Mouse (Mus musculus): ENCODE data around the gene Lsm12. TPM values are rescaled to one million over a fixed set of nuclear protein-coding genes. Genes with fewer than 3 reads are reported as not detected.

The Lsm12 gene
- polyA plus RNA-seq, 1 experiment from 2014 or later, result 155 TPM

DNA sequence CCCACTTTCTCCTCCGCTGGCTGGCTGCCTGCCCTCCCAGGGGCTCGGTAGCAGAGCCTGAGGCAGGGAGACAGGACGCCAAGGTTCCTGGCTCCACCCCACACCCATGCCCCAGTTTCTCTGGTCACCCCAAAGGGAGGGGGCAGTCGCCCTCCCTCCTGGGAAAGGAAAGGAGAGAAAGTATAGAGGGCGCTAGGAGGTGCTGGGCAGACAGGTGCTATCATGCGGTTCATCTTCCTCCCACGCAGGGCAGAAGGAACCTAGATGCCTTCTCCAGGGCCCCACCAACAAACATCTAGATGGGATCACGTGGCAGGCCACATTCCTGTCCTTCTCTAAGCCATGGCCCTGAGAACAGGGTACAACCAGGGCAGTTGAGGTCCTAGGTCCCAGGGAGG is 36.9 kb upstream of the Lsm12 start:
- Histone ChIP-seq H3K4me1 (peaks cover 88% of the 10 kb centered on the region), H3K27ac (replicated peaks) (no peak overlapping the region), H3K4me3 (no peak overlapping the region), H3K27me3 (replicated peaks; ENCODE audit: low read depth, poor library complexity, severe bottlenecking) (peaks cover 36% of the 10 kb centered on the region), H3K9me3 (no peaks in the 10 kb centered on the region), H3K36me3 (replicated peaks) (peaks cover 35% of the 10 kb centered on the region)
- 77% methylated on average over 8 of the region's 8 CpGs for WGBS
- DNase-seq (ENCODE audit: low spot score), result no peak

DNA sequence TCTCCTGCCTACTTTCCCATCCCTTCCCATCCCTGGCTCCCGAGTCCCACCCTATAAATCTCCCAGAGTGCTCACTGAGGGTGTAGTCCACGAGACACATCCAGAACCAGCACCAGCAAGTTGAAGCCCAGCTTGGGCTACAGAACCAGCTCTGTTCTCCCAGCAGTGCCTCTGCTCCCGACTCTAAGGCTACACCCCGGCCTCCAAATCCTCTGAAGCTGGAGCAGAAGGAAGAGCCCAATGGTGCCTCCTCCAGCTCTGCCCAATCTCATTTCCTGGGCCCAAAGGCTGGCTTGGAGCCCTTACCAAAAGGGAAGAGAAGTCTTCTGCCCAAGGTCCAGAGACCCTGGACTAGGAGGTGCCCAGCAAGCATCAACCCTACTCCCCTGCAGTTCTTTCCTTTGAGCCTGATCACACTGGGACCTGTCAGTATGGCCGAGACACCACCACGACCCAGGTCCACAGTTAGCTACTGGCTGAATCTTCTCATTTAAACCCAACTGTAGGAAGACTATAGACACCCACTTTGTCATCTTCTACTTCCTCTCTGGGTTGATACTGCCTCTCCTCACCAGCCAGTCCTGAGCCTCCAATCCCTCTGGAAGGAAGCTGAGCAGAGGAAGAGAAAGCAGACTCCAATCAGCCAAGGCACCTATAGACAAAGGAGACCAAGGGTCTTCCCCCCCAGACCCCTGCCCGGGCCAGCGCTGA is 36.3 kb upstream of the Lsm12 start:
- 0 out of 2 replicates have a peak overlapping the region, but pooled peaks have one; percentile 0 for H3K27ac ChIP-seq (replicated peaks)
- DNase-seq (ENCODE audit: low spot score), result no peak
- 86% methylated on average over 8 of the region's 8 CpGs for WGBS
- peaks cover 35% of the 10 kb centered on the region for H3K36me3 ChIP-seq (replicated peaks)
- no peak overlapping the region for H3K4me3 ChIP-seq
- H3K27me3 ChIP-seq (replicated peaks; ENCODE audit: low read depth, poor library complexity, severe bottlenecking), result peaks cover 31% of the 10 kb centered on the region
- peaks cover 87% of the 10 kb centered on the region for H3K4me1 ChIP-seq
- no peaks in the 10 kb centered on the region for H3K9me3 ChIP-seq

DNA sequence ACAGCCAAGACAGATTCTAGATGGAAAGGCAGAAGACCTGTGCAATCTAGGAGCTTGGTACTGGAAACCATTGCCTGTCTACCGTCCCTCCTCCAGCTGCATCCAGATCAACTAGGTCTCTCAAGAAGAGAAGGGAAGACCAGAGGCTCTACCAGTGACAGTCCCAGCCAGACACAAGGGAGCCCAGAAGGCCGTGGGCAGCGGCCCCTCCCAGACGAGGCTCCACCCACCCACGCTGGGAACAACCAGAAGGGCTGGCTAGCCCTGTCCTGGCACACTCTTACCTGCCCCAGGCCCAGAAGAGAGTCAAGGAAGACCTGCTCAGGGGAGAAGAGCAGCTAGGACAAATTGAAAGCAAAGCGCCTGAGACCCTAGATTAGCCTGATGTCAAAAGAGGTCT is 35.4 kb upstream of the Lsm12 start:
- WGBS, result 69% methylated on average over 6 of the region's 6 CpGs
- Histone ChIP-seq H3K27me3 (replicated peaks; ENCODE audit: low read depth, poor library complexity, severe bottlenecking) (peaks cover 21% of the 10 kb centered on the region), H3K4me3 (no peak overlapping the region), H3K36me3 (replicated peaks) (peaks cover 35% of the 10 kb centered on the region), H3K4me1 (peaks cover 87% of the 10 kb centered on the region), H3K27ac (replicated peaks) (no peak overlapping the region; the same call in 1 of the 2 replicates), H3K9me3 (no peaks in the 10 kb centered on the region)
- DNase-seq (ENCODE audit: low spot score), result no peak

DNA sequence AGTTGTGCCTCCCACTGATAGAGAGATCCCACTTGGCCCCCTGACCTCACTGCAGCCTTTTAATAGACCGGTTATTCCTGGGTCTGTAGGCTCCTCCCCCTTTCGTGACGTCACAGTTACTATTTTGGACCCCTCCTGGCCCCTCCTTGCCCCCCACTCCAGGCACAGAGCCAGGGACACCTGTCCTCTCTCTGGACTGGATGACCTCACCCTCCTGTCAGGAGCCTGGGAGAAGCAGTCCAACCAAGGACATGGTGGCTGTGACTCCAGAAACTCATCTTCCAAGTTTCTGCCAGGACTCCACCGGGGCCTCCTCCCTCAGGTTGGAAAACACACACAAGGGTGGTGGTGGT is 34.9 kb upstream of the Lsm12 start:
- WGBS, result 76% methylated on average over 4 of the region's 4 CpGs
- Histone ChIP-seq H3K9me3 (no peaks in the 10 kb centered on the region), H3K27me3 (replicated peaks; ENCODE audit: low read depth, poor library complexity, severe bottlenecking) (peaks cover 17% of the 10 kb centered on the region; the same call in 1 of the 2 replicates), H3K36me3 (replicated peaks) (peaks cover 35% of the 10 kb centered on the region), H3K4me1 (peaks cover 87% of the 10 kb centered on the region), H3K4me3 (peak overlapping the region; percentile 51; the same call in 1 of the 2 replicates), H3K27ac (replicated peaks) (no peak overlapping the region)
- DNase-seq (ENCODE audit: low spot score), result no peak

DNA sequence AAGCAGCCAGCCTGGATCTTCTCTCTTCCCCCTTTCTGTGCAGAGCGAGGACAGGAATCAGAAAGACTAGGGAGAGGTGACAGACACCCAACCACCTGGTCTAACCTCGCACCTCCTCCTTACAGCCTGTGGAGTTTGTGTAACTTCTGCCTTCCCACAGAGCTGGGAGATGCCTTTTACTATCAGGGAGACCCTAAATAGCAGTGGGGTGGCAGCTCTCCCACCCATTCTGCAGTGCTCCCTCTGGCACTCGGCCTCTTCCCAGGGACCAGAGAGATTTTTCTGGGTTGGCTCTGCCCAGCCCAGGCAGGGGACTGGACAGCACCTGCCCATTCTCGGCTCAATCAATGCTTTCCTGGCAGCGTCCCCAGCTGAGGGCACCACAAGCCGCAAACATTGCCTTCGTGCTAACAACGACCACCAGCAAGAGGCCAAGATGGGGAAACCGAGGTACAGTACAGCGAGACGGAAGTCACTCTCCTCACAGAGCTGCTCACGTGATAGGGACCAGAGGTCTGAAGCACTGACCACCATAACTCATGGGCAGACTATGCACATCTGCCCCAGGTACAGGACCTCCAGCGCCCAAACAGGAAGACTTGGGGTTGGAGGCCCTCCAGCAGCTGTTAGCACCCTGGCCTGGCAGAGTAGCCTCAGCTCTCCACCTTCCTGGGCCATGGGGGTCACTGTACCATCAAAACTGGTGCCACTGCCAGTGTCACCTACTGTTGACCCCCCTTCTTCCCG is 34.3 kb upstream of the Lsm12 start:
- no peaks in the 10 kb centered on the region for H3K9me3 ChIP-seq
- H3K4me1 ChIP-seq, result peaks cover 87% of the 10 kb centered on the region
- H3K27ac ChIP-seq (replicated peaks), result peak overlapping the region; percentile 85
- H3K36me3 ChIP-seq (replicated peaks), result peaks cover 32% of the 10 kb centered on the region
- H3K27me3 ChIP-seq (replicated peaks; ENCODE audit: low read depth, poor library complexity, severe bottlenecking), result peaks cover 11% of the 10 kb centered on the region; the same call in 1 of the 2 replicates
- no peak for DNase-seq (ENCODE audit: low spot score)
- 69% methylated on average over 14 of the region's 14 CpGs for WGBS
- peak overlapping the region; percentile 51 for H3K4me3 ChIP-seq

DNA sequence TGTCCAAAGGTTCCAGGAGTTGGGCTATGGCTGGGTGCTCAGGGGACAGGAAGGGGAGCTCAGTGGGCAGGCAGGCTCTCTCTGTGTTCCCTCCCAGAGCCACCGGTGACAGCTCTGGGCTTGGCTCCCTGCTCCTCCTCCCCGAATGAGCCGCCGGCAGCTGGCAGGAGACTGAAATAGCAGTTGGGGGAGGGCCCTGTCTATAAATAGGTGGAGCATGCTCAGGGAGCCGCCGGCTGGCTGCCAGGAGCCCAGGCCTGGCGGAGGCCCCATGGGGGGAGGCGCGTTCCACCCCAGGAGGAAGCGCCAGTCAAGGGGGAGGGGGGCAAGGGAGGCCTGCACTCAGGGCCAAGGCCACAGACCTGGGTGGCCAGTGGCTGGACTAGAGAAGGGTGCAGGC is 33.7 kb upstream of the Lsm12 start:
- Histone ChIP-seq H3K4me3 (peak overlapping the region; percentile 51), H3K4me1 (peaks cover 87% of the 10 kb centered on the region)

DNA sequence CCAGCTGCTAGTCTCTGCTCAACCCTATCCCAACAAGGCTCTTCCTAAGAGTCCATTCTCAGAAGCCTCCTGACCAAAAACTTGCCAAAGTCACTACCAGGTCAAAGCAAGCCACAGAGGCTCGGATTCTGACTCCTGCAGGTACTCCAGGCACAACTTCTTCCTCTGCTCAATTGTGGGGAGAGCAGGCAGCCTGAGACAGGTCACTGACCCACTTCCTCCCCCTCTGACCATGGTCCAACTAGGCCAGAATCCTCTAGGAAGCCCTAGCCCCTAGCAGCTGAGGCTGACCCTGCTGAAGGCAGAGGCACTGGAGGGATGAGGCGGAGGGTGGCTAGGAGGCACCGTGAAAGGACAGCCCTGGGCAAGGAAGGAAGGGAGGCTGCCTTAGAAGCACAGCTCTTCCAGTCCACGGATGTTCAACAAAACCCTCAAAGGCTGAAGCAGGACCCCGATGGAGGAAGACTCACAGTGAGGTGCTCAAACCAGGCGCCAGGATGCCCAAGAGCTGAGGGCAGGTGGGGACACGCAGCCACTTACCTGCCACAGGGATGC is 32.9 kb upstream of the Lsm12 start:
- DNase-seq (ENCODE audit: low spot score), result no peak
- peaks cover 83% of the 10 kb centered on the region for H3K4me1 ChIP-seq
- H3K9me3 ChIP-seq, result no peaks in the 10 kb centered on the region
- 71% methylated on average over 7 of the region's 7 CpGs for WGBS
- peaks cover 29% of the 10 kb centered on the region for H3K36me3 ChIP-seq (replicated peaks)
- no peaks in the 10 kb centered on the region for H3K27me3 ChIP-seq (replicated peaks; ENCODE audit: low read depth, poor library complexity, severe bottlenecking)
- peak overlapping the region; percentile 51 for H3K4me3 ChIP-seq
- peak overlapping the region; percentile 85 for H3K27ac ChIP-seq (replicated peaks)

More for the DNA sequence above, 33.7 kb upstream of the Lsm12 start:
- peak overlapping the region; percentile 85 for H3K27ac ChIP-seq (replicated peaks)
- H3K36me3 ChIP-seq (replicated peaks), result peaks cover 29% of the 10 kb centered on the region
- peak; percentile 86 for DNase-seq (ENCODE audit: low spot score)
- H3K9me3 ChIP-seq, result no peaks in the 10 kb centered on the region
- H3K27me3 ChIP-seq (replicated peaks; ENCODE audit: low read depth, poor library complexity, severe bottlenecking), result 0 out of 2 replicates have a peak, but pooled peaks cover 5% of the 10 kb centered on the region
- WGBS, result 0% methylated on average over 10 of the region's 10 CpGs

DNA sequence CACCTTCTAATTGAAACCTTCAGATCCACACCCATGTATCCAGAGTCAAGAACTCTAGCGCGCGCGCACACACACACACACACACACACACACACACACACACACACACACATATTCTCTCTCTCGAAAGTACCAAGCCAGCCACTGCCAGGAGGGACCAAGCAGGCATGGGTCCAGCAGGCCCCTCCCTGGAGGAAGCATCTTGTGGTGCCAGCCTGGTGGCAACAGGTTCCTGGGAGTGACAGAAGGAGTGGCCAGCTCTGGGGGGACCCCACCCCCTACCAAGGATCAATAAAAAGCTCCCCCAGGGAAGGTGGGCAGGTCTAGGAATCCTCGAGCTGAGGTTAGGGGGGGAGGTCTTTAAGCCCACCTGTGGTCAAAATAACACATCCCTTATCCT is 32.3 kb upstream of the Lsm12 start:
- no peaks in the 10 kb centered on the region for H3K27me3 ChIP-seq (replicated peaks; ENCODE audit: low read depth, poor library complexity, severe bottlenecking)
- peaks cover 29% of the 10 kb centered on the region for H3K36me3 ChIP-seq (replicated peaks)
- DNase-seq (ENCODE audit: low spot score), result peak; percentile 9
- WGBS, result 80% methylated on average over 6 of the region's 6 CpGs
- H3K4me1 ChIP-seq, result peaks cover 81% of the 10 kb centered on the region
- H3K4me3 ChIP-seq, result peak overlapping the region; percentile 25; the same call in 1 of the 2 replicates
- no peaks in the 10 kb centered on the region for H3K9me3 ChIP-seq
- H3K27ac ChIP-seq (replicated peaks), result no peak overlapping the region

DNA sequence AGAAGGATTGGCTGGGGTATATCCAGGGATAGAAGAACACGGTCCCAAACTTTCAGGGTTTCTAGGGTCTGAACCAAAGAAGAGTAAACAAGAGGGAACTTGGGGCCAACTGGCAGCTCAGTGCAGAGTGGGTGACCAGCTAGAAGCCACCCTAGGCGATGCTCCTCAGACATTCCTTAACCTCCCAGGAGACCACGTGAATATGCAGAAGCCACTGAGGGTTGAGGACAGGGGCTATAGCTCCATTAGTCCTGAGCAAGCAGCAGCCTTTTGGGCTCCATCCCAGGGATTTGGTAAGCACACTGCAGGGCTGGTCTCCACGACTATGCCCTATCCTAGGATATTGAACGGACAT is 31.8 kb upstream of the Lsm12 start:
- no peak for DNase-seq (ENCODE audit: low spot score)
- WGBS, result 59% methylated on average over 5 of the region's 5 CpGs
- peaks cover 79% of the 10 kb centered on the region for H3K4me1 ChIP-seq
- H3K27me3 ChIP-seq (replicated peaks; ENCODE audit: low read depth, poor library complexity, severe bottlenecking), result no peaks in the 10 kb centered on the region
- no peak overlapping the region for H3K27ac ChIP-seq (replicated peaks)
- H3K36me3 ChIP-seq (replicated peaks), result peaks cover 27% of the 10 kb centered on the region
- H3K4me3 ChIP-seq, result peak overlapping the region; percentile 8; the same call in 1 of the 2 replicates
- no peaks in the 10 kb centered on the region for H3K9me3 ChIP-seq

DNA sequence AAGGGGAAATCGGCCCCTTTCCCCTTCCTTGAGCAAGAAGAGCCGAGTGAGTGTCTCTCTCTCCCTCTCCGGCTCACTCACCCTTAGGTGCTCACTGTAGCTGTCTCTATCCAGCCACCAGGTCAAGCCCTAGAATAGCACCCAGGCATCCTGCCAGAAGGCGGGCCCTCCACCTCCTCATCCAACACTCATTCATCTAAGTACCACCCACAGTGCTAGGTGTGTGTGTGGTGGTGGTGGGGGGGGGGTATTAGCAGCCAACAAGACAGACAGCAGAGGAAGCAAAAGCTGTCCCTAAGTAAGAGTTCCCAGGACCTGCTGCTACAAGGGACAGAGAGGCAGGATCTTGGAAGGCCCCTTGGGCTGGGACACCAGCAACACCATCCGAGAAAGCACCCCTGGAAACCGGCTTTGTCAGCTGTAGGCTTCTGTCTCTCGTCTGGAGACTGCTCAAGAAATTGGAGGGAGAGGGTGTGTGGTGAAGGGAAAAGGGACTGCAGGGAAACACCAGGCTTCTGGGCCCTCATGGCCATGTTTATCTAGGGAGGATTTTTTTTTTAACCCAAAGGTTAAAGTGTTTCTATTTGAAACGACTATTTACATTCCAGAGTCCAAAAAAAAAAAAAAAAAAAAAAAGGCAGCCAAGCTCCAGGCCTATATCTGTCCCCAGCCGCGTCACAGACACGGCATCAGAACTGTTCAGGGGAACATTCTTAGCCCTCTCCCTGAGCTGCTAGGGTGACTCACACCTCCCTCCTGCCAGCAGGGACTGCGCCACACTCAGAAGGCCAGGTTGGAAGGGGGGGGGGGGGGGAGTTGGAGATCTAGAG is 31.2 kb upstream of the Lsm12 start:
- no peaks in the 10 kb centered on the region for H3K27me3 ChIP-seq (replicated peaks; ENCODE audit: low read depth, poor library complexity, severe bottlenecking)
- H3K27ac ChIP-seq (replicated peaks), result peak overlapping the region; percentile 26
- H3K4me1 ChIP-seq, result peaks cover 83% of the 10 kb centered on the region
- no peaks in the 10 kb centered on the region for H3K9me3 ChIP-seq
- WGBS, result 51% methylated on average over 12 of the region's 12 CpGs
- DNase-seq (ENCODE audit: low spot score), result peak; percentile 15
- H3K4me3 ChIP-seq, result peak overlapping the region; percentile 25
- peaks cover 21% of the 10 kb centered on the region for H3K36me3 ChIP-seq (replicated peaks)

DNA sequence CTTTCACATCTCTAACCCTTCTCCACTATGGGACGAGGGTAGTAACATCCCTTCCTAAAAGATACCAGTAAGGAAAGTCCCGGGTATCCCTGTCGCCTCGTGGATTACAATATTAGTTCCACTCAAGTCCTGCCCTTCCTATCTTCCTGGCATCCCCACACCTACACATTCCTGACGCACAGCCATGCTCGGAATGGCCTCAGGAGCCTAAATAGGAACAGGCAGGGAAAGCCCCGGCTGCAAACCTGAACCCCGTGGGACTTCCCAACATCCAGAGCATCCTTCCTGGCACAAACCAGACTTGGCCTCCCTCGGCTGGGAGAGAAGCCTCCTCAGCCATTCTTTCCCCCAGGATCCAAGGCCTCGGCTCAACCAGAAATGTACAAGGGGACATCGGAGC is 30.4 kb upstream of the Lsm12 start:
- Histone ChIP-seq H3K27ac (replicated peaks) (peak overlapping the region; percentile 26), H3K4me1 (peaks cover 88% of the 10 kb centered on the region)
- 76% methylated on average over 11 of the region's 11 CpGs for WGBS

More for the DNA sequence above, 30.4 kb upstream of the Lsm12 start:
- no peaks in the 10 kb centered on the region for H3K27me3 ChIP-seq (replicated peaks; ENCODE audit: low read depth, poor library complexity, severe bottlenecking)
- no peak for DNase-seq (ENCODE audit: low spot score)
- peak overlapping the region; percentile 25; the same call in 1 of the 2 replicates for H3K4me3 ChIP-seq
- peaks cover 13% of the 10 kb centered on the region for H3K36me3 ChIP-seq (replicated peaks)
- H3K9me3 ChIP-seq, result no peaks in the 10 kb centered on the region

Data from embryonic facial prominence, embryonic 10.5 days (tissue).